Mouse (Mus musculus): ENCODE data around the gene Zmynd12. TPM values are rescaled to one million over a fixed set of nuclear protein-coding genes. Genes with fewer than 3 reads are reported as not detected.

The Zmynd12 gene
- polyA plus RNA-seq, 1 experiment: 0.44 TPM

- Histone ChIP-seq H3K27ac (ENCODE audit: insufficient read depth, low read depth, low read length) (no peak overlapping the region), H3K4me1 (ENCODE audit: control insufficient read depth, insufficient read depth, insufficient read length, low read length) (peaks cover 11% of the 10 kb centered on the region), H3K4me3 (ENCODE audit: low read depth, low read length) (no peak overlapping the region), H3K27me3 (ENCODE audit: control insufficient read depth, insufficient read depth, low read length) (no peaks in the 10 kb centered on the region), H3K36me3 (ENCODE audit: control insufficient read depth, insufficient read depth, low read length) (no peaks in the 10 kb centered on the region)
- 79% methylated on average over 2 of the region's 2 CpGs for WGBS
- TF ChIP-seq CTCF (IDR thresholded peaks at IDR 0.05; ENCODE audit: extremely low read depth, insufficient read length, insufficient replicate concordance, low read depth, low read length) (no peak), POLR2A (IDR thresholded peaks at IDR 0.05; ENCODE audit: low read depth, low read length) (no peak)
Observed at GRCm38 (mm10) chr4:119425077-119425476, 2.5 kb downstream of the Zmynd12 start.

DNA sequence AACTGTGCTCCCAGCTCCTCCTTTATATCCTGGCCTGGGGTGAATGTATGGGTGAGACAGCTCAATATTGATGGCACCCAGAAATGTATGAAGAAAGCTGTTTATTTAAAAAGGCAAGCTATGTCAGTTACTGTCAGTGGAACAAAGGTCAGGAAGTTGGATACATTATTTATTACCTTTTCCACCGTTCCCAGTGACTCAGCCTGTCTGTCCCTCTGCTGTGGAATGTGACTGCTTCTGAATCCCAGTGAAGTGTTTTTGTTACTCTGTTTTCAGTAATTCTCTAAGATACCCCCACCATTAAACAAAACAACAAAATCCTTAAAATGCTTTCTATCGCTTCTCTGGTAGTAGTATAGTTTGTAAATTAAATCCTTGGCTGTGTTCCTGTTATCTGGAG, 3.0 kb downstream of the Zmynd12 start:
- H3K4me1 ChIP-seq (ENCODE audit: control insufficient read depth, insufficient read depth, insufficient read length, low read length): peaks cover 11% of the 10 kb centered on the region
- TF ChIP-seq CTCF (IDR thresholded peaks at IDR 0.05; ENCODE audit: extremely low read depth, insufficient read length, insufficient replicate concordance, low read depth, low read length) (no peak), POLR2A (IDR thresholded peaks at IDR 0.05; ENCODE audit: low read depth, low read length) (no peak)
- H3K27me3 ChIP-seq (ENCODE audit: control insufficient read depth, insufficient read depth, low read length): no peaks in the 10 kb centered on the region
- no peaks in the 10 kb centered on the region for H3K36me3 ChIP-seq (ENCODE audit: control insufficient read depth, insufficient read depth, low read length)
- no peak overlapping the region for H3K4me3 ChIP-seq (ENCODE audit: low read depth, low read length)
- 28% methylated on average over 2 of the region's 2 CpGs for WGBS
- no peak overlapping the region for H3K27ac ChIP-seq (ENCODE audit: insufficient read depth, low read depth, low read length)

GRCm38 (mm10) chr4:119427680-119428079, 5.1 kb downstream of the Zmynd12 start:
- TF ChIP-seq CTCF (IDR thresholded peaks at IDR 0.05; ENCODE audit: extremely low read depth, insufficient read length, insufficient replicate concordance, low read depth, low read length) (no peak), POLR2A (IDR thresholded peaks at IDR 0.05; ENCODE audit: low read depth, low read length) (no peak)
- Histone ChIP-seq H3K27ac (ENCODE audit: insufficient read depth, low read depth, low read length) (no peak overlapping the region), H3K4me1 (ENCODE audit: control insufficient read depth, insufficient read depth, insufficient read length, low read length) (peaks cover 8% of the 10 kb centered on the region), H3K36me3 (ENCODE audit: control insufficient read depth, insufficient read depth, low read length) (no peaks in the 10 kb centered on the region), H3K4me3 (ENCODE audit: low read depth, low read length) (no peak overlapping the region), H3K27me3 (ENCODE audit: control insufficient read depth, insufficient read depth, low read length) (no peaks in the 10 kb centered on the region)
- 70% methylated on average over 2 of the region's 2 CpGs for WGBS

DNA sequence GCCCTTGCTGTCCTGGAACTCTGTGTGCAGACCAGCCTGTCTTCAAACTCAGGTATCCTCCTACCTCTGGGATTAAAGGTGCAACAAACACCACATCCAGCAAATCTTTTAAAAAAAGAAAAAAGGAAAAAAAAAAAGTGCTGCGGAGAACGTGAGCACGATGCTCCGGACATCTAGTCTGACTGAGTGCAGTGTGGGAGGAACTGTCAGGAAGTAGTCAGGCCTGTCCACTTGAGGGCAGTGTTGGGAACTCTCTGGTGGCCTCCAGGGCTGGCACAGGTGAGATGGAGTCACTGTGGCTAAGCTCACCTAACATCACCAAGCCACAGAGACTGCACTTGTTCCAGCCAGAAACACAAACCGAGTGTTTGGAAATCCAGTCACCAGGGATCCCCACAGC, 8.1 kb downstream of the Zmynd12 start:
- no peak for TF ChIP-seq POLR2A (IDR thresholded peaks at IDR 0.05; ENCODE audit: low read depth, low read length)
- peak; percentile 70; the same call in 1 of the 2 replicates for TF ChIP-seq CTCF (IDR thresholded peaks at IDR 0.05; ENCODE audit: extremely low read depth, insufficient read length, insufficient replicate concordance, low read depth, low read length)
- no peak overlapping the region for H3K4me3 ChIP-seq (ENCODE audit: low read depth, low read length)
- 0 out of 2 replicates have a peak, but pooled peaks cover 2% of the 10 kb centered on the region for H3K4me1 ChIP-seq (ENCODE audit: control insufficient read depth, insufficient read depth, insufficient read length, low read length)
- no peak overlapping the region for H3K27ac ChIP-seq (ENCODE audit: insufficient read depth, low read depth, low read length)
- WGBS: 19% methylated on average over 5 of the region's 5 CpGs
- H3K36me3 ChIP-seq (ENCODE audit: control insufficient read depth, insufficient read depth, low read length): no peaks in the 10 kb centered on the region
- H3K27me3 ChIP-seq (ENCODE audit: control insufficient read depth, insufficient read depth, low read length): no peaks in the 10 kb centered on the region

GRCm38 (mm10) chr4:119437936-119438335, 15.3 kb downstream of the Zmynd12 start:
- Histone ChIP-seq H3K4me3 (ENCODE audit: low read depth, low read length) (no peak overlapping the region), H3K36me3 (ENCODE audit: control insufficient read depth, insufficient read depth, low read length) (no peaks in the 10 kb centered on the region), H3K27ac (ENCODE audit: insufficient read depth, low read depth, low read length) (no peak overlapping the region), H3K27me3 (ENCODE audit: control insufficient read depth, insufficient read depth, low read length) (no peaks in the 10 kb centered on the region), H3K4me1 (ENCODE audit: control insufficient read depth, insufficient read depth, insufficient read length, low read length) (no peaks in the 10 kb centered on the region)
- 89% methylated on average over 2 of the region's 2 CpGs for WGBS
- TF ChIP-seq POLR2A (IDR thresholded peaks at IDR 0.05; ENCODE audit: low read depth, low read length): no peak
- TF ChIP-seq CTCF (IDR thresholded peaks at IDR 0.05; ENCODE audit: extremely low read depth, insufficient read length, insufficient replicate concordance, low read depth, low read length): no peak

DNA sequence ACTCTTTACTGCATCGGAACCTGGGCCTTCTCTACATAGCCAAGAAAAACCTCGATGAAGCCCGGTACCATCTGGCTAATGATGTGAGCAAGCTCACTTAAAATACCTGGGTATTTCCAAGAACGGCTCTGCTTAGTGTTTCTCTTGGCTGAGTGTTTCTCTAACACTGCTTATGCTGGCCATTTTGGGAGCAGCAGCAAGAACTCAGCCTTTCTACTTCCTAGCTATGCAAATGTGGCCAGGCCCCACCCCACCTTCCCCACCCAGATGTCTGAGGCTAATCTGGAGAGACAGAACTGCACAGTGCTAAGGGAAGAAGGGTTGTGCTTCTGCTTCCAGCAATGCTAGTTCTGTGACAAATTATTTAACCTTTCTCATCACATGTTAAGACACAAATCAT, 19.2 kb downstream of the Zmynd12 start:
- Histone ChIP-seq H3K27ac (ENCODE audit: insufficient read depth, low read depth, low read length) (no peak overlapping the region), H3K27me3 (ENCODE audit: control insufficient read depth, insufficient read depth, low read length) (no peaks in the 10 kb centered on the region), H3K4me1 (ENCODE audit: control insufficient read depth, insufficient read depth, insufficient read length, low read length) (no peaks in the 10 kb centered on the region), H3K36me3 (ENCODE audit: control insufficient read depth, insufficient read depth, low read length) (no peaks in the 10 kb centered on the region), H3K4me3 (ENCODE audit: low read depth, low read length) (no peak overlapping the region)
- WGBS: 90% methylated on average over 4 of the region's 4 CpGs
- no peak for TF ChIP-seq POLR2A (IDR thresholded peaks at IDR 0.05; ENCODE audit: low read depth, low read length)

- Histone ChIP-seq H3K4me3 (ENCODE audit: low read depth, low read length) (no peak overlapping the region), H3K27me3 (ENCODE audit: control insufficient read depth, insufficient read depth, low read length) (no peaks in the 10 kb centered on the region), H3K27ac (ENCODE audit: insufficient read depth, low read depth, low read length) (no peak overlapping the region), H3K4me1 (ENCODE audit: control insufficient read depth, insufficient read depth, insufficient read length, low read length) (no peaks in the 10 kb centered on the region), H3K36me3 (ENCODE audit: control insufficient read depth, insufficient read depth, low read length) (no peaks in the 10 kb centered on the region)
- TF ChIP-seq POLR2A (IDR thresholded peaks at IDR 0.05; ENCODE audit: low read depth, low read length) (no peak), CTCF (IDR thresholded peaks at IDR 0.05; ENCODE audit: extremely low read depth, insufficient read length, insufficient replicate concordance, low read depth, low read length) (no peak)
- 51% methylated on average over 6 of the region's 6 CpGs for WGBS
Observed at GRCm38 (mm10) chr4:119442539-119442938, 19.9 kb downstream of the Zmynd12 start.

- H3K4me3 ChIP-seq (ENCODE audit: low read depth, low read length): no peak overlapping the region
- WGBS: 92% methylated on average over 6 of the region's 6 CpGs
- H3K36me3 ChIP-seq (ENCODE audit: control insufficient read depth, insufficient read depth, low read length): no peaks in the 10 kb centered on the region
- H3K27ac ChIP-seq (ENCODE audit: insufficient read depth, low read depth, low read length): no peak overlapping the region
- TF ChIP-seq POLR2A (IDR thresholded peaks at IDR 0.05; ENCODE audit: low read depth, low read length) (no peak), CTCF (IDR thresholded peaks at IDR 0.05; ENCODE audit: extremely low read depth, insufficient read length, insufficient replicate concordance, low read depth, low read length) (no peak)
- no peaks in the 10 kb centered on the region for H3K27me3 ChIP-seq (ENCODE audit: control insufficient read depth, insufficient read depth, low read length)
- no peaks in the 10 kb centered on the region for H3K4me1 ChIP-seq (ENCODE audit: control insufficient read depth, insufficient read depth, insufficient read length, low read length)
Observed at GRCm38 (mm10) chr4:119447261-119447660, 24.6 kb downstream of the Zmynd12 start.
